Mouse (Mus musculus) right cerebral cortex, postnatal 14 days (tissue): ENCODE measurements around the gene Heyl.

Source experiments
- DNase-seq: peaks from one replicate; pipeline ENCODE4 v3.0.0; 2022

The Heyl gene

DNA sequence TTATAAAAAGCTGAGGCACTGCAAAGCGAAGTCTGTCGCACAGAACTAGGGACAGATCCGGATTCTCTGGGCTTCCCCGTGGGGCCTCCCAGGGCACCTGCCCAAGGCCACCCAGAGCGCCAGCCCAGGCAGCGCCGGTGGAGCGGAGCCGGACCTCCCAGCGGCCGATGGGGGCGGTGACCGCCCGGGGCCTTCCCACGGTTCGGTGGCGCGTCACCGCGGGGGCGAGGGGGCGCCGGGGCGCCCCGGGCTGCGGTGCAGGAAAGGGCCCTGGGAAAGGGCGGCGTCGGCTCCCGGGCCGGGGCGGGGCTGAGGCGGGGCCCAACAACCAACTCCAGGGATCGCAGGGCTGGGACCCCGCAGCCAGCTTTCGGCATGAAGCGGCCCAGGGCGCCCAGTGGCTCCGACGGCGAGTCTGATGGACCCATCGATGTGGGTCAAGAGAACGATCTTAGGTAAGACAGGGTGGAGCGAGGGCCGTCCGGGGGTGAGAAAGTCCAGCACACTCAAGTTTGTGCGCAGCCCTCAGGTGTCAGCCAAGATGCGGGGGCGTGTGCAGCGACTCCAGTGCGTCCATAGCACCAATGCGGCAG lies at the start of gene Heyl:
Gene Heyl, plus strand, starts transcription at position 65 of the 593 bp plus-strand sequence.
- DNase-seq = peak; percentile 33

DNA sequence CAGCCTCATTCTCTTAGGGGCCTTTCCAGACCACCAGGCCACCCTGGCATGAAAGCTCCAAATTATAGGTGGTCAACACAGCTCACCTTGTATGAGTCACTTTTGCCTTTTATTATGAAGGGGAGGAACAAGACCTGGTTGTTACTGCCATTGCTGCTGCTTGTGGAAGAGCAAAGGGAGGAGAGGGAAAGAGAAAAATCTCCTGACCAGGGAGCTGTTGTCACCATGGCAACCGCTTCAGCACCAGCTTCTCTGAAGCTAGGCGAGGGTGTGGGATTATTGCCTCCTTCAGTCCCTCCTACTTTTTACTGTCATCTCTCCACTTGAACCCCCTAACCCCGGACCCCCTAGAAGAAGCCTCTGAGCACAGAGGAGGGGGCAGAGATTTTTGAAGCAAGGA lies 48.5 kb upstream of the Heyl start:
- DNase-seq = peak; percentile 63

DNA sequence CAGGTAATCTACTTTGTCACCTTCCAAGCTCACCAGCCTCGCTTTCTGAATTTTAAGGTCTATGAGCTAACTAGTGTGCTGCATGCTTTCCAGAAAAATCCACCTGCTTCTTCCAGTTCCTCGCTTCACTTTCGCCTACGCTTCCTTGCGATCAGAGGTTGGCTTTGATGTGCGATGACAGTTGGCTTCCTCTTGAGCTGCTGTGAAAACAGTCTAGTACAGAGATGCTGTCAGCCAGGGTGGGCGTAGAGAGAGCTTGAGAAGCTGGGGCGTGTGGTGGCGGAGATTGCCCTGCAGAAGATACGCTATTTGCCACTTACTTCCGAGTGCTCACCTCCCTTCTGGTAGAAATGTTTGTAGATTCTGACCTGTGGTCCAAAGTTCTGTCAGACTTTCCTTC lies 41.0 kb upstream of the Heyl start:
- no peak for DNase-seq

DNA sequence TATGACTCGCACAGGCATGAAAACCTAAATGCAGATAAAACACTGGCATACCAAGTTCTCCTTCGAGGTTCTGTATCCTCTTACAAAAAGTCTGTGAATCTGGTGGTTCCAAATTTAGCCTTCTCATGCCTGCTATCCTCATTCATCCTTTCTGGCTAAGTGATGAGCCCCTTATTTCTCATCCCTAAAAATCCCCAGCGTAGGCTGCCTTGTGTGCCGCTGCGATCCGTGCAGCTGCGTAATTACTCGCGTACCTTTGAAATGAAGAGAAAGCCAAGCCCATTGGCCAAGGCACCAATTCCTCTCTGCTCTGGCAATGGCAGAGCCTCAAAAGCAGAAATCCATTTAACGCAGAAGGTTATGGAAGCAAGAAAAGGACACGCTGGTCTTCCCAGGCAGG lies 39.6 kb upstream of the Heyl start:
- DNase-seq = no peak

DNA sequence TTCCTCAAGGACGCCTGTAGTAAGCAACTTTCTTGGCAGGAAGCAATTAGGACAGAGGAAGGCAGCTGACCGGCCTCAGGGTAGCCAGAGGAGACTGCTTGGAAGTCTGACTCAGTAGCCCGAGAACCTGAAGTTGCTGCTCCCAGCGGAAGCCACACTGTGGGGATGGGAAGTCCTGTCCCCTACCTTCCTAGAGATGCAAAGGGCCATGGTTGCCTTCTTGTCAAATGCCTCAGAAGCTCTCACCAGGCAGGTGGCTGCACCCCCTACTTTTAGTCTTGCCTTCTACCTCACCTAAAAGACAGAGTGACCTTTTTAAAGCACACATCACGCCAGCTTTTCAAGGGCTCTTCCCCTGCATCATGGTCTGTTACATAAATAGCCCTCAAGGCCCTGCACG lies 36.7 kb upstream of the Heyl start:
- no peak for DNase-seq

DNA sequence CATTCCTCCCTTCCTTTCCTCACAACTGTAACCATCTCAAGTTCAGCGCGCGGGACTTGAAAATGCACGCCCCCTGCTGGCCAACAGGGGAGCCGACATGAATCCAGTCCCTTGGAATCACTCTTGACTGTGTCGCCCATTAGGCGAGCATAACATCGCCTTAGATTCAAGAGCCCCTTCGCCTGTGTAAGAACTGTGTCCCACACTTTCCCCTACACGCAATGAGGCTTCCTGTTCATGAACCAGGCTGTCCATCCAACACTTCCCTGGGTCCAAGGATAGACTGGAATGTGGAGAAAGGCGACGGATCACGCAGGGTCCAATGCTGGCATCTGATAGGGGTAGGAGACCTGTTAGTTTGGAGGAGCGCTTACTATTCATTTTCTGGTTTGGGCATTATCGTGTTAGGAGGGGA lies 32.6 kb upstream of the Heyl start:
- DNase-seq = peak; percentile 76

DNA sequence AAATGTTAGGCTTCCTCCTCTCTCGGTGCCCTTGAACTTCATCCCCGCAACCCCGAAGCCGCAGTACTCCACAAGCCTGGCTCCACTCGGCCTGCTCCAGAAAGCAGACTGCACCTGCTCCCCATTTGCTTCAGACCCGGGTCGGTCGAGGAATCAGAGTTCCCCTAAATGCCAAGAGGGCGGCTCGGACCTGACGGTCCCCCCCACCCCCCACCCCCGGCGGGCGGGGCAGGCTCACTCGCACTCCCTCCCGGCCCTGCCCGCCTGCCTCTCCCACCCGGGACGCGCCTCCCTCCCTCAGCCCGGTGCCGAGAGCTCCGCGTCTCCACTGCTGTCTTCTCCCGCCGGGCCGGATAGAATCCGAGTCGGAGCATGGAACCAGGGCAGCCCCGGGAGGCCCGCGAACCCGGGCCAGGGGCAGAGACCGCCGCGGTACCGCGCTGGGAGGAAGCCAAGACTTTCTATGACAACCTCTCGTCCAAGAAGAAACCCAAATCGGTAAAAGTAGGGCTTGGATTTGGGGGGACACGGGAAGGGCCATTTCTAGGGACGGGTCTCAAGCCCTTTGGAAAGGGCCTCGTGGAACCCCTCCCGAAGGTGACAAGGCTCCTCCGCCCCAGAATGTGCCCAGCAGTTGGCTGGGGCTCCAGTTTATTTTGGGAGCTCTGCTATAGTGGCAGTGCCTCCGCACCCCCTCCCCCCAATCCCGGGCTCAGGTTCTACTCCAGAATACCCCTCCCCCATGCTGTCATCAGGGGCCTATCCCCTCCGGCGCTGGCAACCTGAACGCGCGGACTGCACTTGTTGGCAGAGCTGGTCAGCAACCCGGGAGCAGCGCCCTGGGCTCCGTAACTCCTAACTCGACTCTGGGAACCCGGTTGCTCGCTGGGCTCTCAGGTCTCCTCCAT lies 31.9 kb upstream of the Heyl start, which contains the start of gene Nt5c1a:
Gene Nt5c1a, plus strand, starts transcription at position 319 of the 908 bp plus-strand sequence.
- DNase-seq = peak; percentile 43

DNA sequence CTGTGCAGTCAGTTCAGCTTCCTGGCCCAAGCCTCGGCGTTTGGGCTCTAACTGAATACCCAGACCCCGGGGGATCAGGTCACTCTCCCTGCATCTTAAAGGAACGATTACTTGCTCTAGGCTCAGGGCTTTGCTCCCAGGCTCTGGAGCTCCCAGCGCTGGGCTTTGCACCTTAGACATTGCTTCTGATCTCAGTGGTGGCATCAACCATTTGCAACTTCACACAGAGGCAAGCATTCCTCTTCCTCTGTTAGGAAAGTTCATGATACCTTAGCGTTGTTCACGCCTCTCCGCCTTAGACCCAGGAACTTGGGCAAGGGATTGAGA lies 31.3 kb upstream of the Heyl start:
- no peak for DNase-seq

DNA sequence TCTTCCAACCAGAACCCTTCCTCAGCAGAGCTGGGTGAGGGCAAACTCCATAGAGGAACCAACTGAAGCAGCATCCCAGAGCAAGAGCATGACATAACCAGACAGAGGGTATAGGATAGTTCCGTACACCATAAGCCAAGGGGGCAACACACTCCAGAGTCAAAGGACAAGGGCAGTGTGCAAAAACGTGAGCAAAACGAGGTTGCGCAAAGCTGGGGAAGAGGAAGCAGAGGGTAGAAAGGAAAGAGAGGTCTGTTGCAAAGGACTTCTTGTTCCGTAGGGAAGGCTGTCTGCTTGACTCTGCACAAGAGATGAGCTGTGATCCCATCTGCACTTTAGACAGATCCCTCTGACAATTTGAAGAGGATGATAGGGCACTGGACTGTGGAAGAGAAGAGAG lies 26.0 kb upstream of the Heyl start:
- DNase-seq = no peak

DNA sequence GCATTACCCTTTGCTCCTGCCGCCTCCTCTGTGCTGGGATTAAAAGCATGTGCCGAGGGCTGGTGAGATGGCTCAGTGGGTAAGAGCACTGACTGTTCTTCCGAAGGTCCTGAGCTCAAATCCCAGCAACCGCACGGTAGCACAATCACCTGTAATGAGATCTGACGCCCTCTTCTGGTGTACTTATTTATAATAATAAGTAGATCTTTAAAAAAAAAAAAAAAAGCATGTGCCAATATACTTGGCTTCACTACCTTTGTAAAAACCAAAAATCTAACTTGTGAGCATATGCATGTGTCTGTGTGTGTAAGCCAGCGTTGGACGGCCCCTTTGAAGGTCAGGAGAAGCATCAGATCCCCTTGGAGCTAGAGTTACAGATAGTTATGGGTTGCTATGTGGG lies 22.4 kb upstream of the Heyl start:
- DNase-seq = no peak

DNA sequence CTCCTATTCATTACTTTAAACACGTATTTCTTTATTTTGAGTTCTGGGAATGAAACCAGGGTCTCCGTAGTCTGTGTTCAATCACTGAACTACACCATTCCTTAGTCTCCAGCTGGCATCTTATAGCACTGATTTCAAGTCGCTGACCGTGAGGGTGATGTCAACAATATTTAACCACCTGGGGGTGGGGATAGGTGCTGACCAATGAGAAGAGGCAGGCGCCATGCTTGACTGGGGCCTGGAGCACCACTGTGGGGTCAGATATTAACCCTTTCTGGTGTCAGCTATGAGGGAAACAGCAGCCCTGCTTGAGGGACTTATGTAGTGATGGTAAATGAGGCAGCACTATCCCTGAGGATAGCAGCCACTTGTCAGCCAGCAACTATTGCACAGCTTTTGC lies 21.9 kb upstream of the Heyl start:
- DNase-seq = no peak

DNA sequence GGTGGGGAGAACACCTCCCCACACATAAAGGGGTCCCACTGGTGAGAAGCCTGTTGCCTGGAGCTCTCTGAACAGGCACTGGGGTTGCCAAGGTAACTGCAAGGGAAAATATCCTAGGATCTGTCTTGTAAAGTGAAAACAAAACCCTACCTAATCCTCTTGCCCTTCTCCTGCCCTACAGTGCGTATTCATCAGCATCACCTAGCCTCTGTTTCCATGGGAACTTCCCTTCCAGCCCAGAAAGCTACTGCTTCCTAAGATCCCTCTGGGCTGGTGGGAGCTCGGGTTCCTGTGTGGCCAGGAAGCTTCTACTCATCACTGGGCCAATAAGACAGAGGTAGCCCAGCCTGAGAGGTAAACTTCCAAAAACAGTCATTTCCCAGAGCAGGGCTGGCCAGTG lies 21.0 kb upstream of the Heyl start:
- DNase-seq = no peak

DNA sequence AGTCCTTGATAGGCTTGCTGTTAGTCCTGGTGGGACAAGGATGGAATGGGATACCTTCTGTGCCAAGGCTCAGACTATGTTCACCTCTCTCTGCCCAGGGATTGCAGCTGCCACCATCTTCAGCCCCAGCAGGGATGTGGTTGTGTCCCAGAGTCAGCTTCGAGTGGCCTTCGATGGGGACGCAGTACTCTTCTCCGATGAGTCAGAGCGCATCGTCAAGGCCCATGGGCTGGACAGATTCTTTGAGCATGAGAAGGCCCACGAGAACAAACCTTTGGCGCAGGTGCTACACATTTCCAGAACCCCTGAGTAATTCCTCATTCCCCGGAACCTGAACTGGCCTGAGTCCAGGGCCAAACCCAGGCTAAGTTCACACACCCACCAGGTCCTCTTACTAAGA lies 19.4 kb upstream of the Heyl start:
- DNase-seq = no peak

DNA sequence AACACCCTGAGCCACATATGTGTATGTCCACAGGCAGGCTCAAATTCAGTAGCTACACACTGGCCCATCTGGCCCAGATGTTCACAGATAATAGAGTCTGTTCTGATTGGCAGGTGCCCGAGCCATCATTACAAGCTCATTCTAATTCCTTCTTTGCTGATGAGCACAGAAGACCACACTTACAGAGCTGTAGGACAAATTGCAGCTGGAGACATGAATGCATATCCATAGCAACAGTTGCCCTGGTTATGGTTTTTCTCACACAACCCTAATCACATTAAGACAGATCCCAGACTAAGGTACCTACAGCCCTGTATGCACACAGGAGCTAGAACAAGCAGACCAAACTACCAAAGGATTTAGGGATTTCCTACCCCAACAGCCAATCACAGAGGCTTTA lies 18.0 kb upstream of the Heyl start:
- no peak for DNase-seq

DNA sequence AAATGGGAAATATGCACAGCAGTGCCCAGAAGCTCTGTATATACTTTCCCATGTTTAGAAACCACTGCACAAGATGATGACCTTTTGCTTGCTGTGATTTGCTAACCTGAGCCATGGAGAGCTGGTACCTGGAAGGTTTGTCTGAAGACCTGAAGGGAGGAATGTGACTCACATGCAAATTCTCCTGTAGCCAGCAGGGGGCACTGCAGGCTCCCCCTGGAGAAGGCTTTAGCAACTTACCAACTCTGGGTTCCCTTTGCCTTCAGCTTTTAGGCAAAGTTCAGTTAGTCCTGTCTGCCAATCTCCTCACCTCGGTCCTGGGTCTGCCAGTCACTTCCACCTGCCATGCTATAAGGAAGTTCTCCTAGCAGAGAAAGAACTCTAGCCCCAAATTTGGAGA lies 16.6 kb upstream of the Heyl start:
- DNase-seq = peak; percentile 40

DNA sequence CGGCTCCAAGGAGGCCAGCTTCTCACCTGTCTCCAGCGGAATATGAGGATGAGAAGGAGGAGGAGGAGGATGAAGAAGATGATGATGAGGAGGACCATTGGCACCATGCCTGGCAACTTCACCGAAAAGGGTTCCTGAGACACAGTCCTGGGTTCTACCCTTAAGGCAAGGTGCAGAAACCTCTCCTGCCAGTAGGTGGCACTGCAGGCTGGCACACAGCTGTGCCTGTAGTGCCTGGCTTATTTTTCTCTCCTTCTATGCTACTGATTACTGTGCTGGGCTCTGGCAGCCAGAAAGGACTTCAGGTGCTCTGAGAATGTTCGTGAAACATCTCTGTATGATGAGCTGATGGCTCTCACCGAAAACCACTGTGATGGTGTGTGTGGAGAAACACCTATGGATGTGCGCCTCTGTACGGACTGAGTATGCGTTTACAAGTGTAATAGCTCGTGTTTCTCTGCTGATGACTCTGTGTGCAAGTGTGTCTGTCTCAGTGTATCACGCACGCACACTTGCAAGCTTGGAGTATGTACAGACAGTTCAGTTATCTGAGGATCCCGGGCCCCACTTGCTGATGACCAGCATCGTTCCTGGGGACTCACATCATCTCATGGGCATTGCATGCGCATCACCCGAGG lies 13.5 kb upstream of the Heyl start:
- peak; percentile 83 for DNase-seq

DNA sequence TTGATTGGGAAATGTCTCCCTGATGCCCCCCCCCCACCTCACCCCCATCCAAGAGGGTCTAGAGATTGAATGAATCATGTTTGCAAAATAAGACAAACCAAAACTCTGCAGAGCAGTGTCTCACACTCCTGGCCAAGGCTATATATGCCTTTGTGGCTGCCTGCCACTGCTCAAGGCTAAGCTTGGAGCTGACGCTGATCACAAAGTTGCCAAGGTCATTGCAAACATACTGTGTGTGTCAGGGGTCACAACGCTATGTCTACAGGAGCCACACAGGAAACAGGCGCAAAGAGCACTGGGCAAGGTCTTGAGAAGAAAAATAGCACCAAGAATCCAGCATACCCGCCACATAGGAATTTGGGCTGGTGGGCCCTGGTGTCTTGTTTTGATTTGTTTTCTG lies 12.7 kb upstream of the Heyl start:
- DNase-seq = no peak

DNA sequence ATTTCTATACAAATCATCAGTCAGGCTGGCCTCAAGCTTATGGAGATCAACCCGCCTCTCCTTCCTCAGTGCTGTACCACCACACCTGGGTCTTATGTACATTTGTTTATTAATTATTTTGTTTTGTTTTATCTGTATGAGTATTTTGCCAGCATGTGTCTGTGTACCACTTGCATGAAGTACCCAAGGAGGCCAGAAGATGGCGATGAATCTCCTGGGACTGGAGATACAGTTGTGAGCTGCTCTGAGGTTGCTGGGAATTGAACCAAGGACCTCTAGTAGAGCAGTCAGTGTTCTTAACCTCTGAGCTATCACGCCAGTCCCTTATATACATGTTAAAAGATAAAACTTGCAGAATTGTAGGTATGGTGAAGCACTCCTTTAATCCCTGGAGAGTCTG lies 10.0 kb upstream of the Heyl start:
- no peak for DNase-seq

DNA sequence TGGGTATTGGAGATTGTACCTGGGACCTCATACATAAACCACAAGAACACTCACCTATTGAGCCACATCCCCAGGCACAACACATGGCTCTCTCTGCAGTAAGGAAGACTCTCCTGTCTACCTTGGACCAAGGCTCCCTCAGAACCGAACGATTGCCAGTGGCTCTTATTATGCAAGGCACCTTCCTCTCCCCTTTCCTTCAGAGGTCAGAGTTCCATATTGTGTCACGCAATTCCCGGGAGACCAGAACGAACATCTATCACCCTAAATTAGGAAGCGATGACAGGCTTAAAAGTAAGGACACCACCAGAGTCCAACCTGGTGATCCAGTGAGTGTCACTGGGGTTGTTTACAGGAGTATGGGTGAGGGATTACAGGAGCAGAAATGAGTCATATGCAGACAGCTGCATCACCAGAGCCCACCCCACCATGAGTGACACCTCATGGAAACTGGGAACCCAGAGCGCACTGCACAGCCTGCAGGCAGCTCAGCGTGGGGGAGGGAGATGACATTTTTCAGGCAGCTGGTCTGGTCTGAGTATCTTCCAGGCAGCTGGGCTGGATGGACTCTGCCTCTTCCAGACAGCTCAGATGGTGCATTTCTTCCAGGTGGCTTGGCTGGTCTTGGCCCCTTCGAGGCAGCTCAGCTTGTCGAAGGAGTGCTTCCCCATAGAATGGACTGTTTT lies 7.5 kb upstream of the Heyl start:
- DNase-seq = no peak

DNA sequence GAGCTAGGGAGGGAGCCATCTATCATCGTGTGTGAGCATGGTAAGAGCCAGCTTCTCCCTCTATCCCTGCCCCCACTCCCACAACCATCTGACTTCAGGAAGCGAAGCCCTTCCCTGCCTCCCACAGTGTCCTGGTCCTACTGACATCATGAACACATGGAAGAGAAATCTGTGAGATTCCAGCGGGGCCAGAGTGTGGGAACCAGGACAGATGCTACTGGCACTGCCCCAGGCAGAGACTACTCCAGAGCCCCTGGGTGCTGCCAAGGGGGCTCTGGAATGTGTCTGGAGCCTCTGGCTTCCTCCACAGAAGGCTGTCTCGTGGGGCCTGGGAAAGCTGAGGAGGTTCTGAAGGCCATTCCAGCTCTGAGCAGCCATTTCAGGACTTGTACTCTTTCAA lies 5.6 kb upstream of the Heyl start:
- no peak for DNase-seq

DNA sequence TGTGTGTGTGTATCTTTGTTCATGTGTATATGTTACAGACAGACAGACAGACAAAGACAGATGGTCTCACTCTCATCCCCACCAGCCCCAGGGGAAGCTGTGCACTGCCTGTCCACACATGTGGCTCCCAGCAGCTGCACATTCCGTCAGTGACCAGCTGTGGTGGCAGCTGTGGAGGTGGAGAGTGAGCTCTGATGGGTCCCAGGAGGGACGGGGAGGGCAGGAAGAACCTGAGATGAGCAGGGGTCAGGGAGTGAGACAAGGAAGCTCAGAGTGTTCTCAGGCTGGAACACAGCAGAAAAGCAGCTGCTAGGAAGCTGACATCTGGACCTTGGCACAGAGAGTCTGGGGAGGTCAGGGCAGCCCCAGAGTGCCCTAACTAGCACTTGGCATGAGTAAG lies 5.1 kb upstream of the Heyl start:
- no peak for DNase-seq

DNA sequence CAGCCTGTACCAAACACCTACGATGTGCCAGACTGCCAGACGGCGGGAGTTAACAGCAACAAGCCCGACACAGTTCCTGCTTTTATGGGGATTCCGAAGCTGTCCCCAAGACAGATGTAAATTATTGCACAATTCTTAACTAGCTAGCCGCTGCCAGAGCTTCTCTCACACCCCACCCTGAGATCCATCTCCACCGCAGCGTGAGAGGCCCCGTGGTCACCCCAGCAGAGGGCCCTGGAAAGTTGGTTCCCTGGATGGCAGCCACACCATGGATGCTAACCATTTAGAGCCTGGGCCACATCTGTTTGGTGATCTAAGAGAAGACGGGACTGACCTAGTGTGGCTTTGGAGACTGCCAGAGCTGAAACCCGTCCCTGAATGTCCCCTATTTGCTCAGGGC lies 4.2 kb upstream of the Heyl start:
- DNase-seq = no peak

DNA sequence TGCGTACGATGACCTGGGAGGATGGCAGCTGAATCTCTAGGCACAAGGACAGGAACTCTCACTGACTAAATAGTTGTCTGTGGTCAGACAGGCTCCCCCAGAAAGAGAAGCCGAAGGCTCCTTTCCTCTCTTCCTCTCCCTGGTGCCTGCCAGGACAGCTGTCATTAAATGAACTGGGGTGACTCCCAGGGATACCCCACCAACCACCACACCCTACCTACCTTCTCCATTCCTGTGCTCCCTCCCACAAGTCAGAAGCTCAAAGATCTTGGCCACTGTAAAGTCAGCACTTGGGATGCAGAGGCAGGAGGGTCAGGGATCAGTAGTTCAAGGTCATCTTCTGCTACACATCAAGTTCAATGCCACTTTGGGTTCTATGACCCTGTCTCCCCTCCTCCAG lies 515 bp upstream of the Heyl start:
- no peak for DNase-seq
